In genomic region chr9:65021887-65022579, GRCm38 (mm10) we compare ENCODE assay signal across 8 mouse cellular contexts. TPM values are rescaled to one million over a fixed set of nuclear protein-coding genes. Genes with fewer than 3 reads are reported as not detected.
DNase-seq lines count a peak whose midpoint lies in the region; ATAC-seq and TF ChIP-seq lines count a peak whose summit lies in the region.

No protein-coding gene starts in this region.

- no peak for DNase-seq in heart, postnatal 10 days
- DNase-seq in MEL (ENCODE audit: low read depth, low spot score) = no peak
- no peak for DNase-seq in forebrain, embryonic 14.5 days (ENCODE audit: low spot score)
- no peak for DNase-seq in left cerebral cortex, postnatal 10 days (ENCODE audit: extremely low spot score in 1 of 2, low spot score in 2 of 2)
- DNase-seq in gastrocnemius, postnatal 25 days = no peak
- no peak for DNase-seq in layer of hippocampus, adult 11-12 months (ENCODE audit: low spot score)

- TF ChIP-seq POLR2A in MEL (IDR thresholded peaks at IDR 0.05; ENCODE audit: control insufficient read depth in 1 of 2, insufficient read depth in 1 of 2, low read depth in 1 of 2, low read length in 2 of 2, poor library complexity in 1 of 2) = no peak

- H3K79me2 ChIP-seq in MEL (ENCODE audit: control insufficient read depth, insufficient read depth, low read length, poor library complexity) = peaks cover 33% of the 10 kb centered on the region

- H3K4me2 ChIP-seq in heart, embryonic 16.5 days (ENCODE audit: low read depth, low read length) = peak overlapping the region; percentile 68
- H3K4me2 ChIP-seq in forebrain, embryonic 14.5 days (ENCODE audit: low read length) = peak overlapping the region; percentile 63
- peak overlapping the region; percentile 82 for H3K4me2 ChIP-seq in liver, embryonic 16.5 days (ENCODE audit: low read depth, low read length)

- peak overlapping the region; percentile 78 for H3K4me3 ChIP-seq in heart, embryonic 16.5 days (ENCODE audit: low read length)
- H3K4me3 ChIP-seq in MEL (ENCODE audit: control insufficient read depth in 1 of 2, insufficient read depth in 1 of 2, low read depth in 2 of 2, low read length in 2 of 2) = peak overlapping the region; percentile 73 to 91
- H3K4me3 ChIP-seq in forebrain, embryonic 14.5 days (ENCODE audit: low read depth, low read length) = peak overlapping the region; percentile 100
- peak overlapping the region; percentile 89 for H3K4me3 ChIP-seq in liver, embryonic 16.5 days (ENCODE audit: low read depth, low read length)

- H3K27me3 ChIP-seq in heart, embryonic 16.5 days (ENCODE audit: control insufficient read depth, insufficient read depth, low read length) = no peaks in the 10 kb centered on the region
- no peaks in the 10 kb centered on the region for H3K27me3 ChIP-seq in MEL (ENCODE audit: control insufficient read depth in 1 of 2, insufficient read depth in 2 of 2, low read length in 2 of 2)
- no peaks in the 10 kb centered on the region for H3K27me3 ChIP-seq in forebrain, embryonic 14.5 days (replicated peaks; ENCODE audit: control insufficient read depth, insufficient read depth, low read length)
- H3K27me3 ChIP-seq in liver, embryonic 16.5 days (ENCODE audit: control insufficient read depth, insufficient read depth, low read depth, low read length) = no peaks in the 10 kb centered on the region

- H3K4me1 ChIP-seq in heart, embryonic 16.5 days (ENCODE audit: control insufficient read depth, insufficient read depth, low read length) = peaks cover 21% of the 10 kb centered on the region
- H3K4me1 ChIP-seq in MEL (ENCODE audit: control insufficient read depth in 1 of 2, insufficient read depth in 2 of 2, low read length in 2 of 2) = peaks cover 26 to 29% of the 10 kb centered on the region in 2 experiments
- H3K4me1 ChIP-seq in forebrain, embryonic 14.5 days (ENCODE audit: control insufficient read depth, insufficient read depth, low read length) = peaks cover 30% of the 10 kb centered on the region
- H3K4me1 ChIP-seq in liver, embryonic 16.5 days (ENCODE audit: control insufficient read depth, low read depth, low read length) = peaks cover 42% of the 10 kb centered on the region

- 23% methylated on average over 9 of the region's 9 CpGs for WGBS in heart, embryonic 16.5 days
- WGBS in forebrain, embryonic 14.5 days = 13% methylated on average over 9 of the region's 9 CpGs
- WGBS in liver, embryonic 16.5 days (ENCODE audit: insufficient replicate concordance) = 20% methylated on average over 9 of the region's 9 CpGs

- no peak; a peak in 1 of 4 replicates for TF ChIP-seq EP300 in MEL (IDR thresholded peaks at IDR 0.05; ENCODE audit: low read depth in 1 of 2, low read length in 2 of 2)

- TF ChIP-seq CTCF in MEL (IDR thresholded peaks at IDR 0.05 in 2 of 3, conservative IDR thresholded peaks at IDR 0.05 in 1 of 3; ENCODE audit: control insufficient read depth in 1 of 3, insufficient read depth in 1 of 3, low read depth in 2 of 3, low read length in 3 of 3, poor library complexity in 1 of 3, severe bottlenecking in 1 of 3) = no peak

- H3K36me3 ChIP-seq in heart, embryonic 16.5 days (ENCODE audit: control insufficient read depth, insufficient read depth) = no peaks in the 10 kb centered on the region
- peaks cover 0 to 39% of the 10 kb centered on the region in 2 experiments; a peak in 2 of 4 replicates for H3K36me3 ChIP-seq in MEL (ENCODE audit: control insufficient read depth in 1 of 2, insufficient read depth in 2 of 2, low read length in 2 of 2)
- no peaks in the 10 kb centered on the region for H3K36me3 ChIP-seq in forebrain, embryonic 14.5 days (ENCODE audit: control insufficient read depth, insufficient read depth, low read length)
- no peaks in the 10 kb centered on the region for H3K36me3 ChIP-seq in liver, embryonic 16.5 days (ENCODE audit: control insufficient read depth, insufficient read depth)

- H3K9me3 ChIP-seq in heart, embryonic 16.5 days (replicated peaks; ENCODE audit: control insufficient read depth, low read length) = no peaks in the 10 kb centered on the region
- no peaks in the 10 kb centered on the region for H3K9me3 ChIP-seq in MEL (replicated peaks; ENCODE audit: insufficient read depth, low read length)
- no peaks in the 10 kb centered on the region for H3K9me3 ChIP-seq in forebrain, embryonic 14.5 days (replicated peaks; ENCODE audit: control insufficient read depth, low read length)
- H3K9me3 ChIP-seq in liver, embryonic 16.5 days (replicated peaks; ENCODE audit: control insufficient read depth, low read length) = no peaks in the 10 kb centered on the region

- peak overlapping the region; percentile 76 for H3K9ac ChIP-seq in heart, embryonic 16.5 days (ENCODE audit: low read length)
- peak overlapping the region; percentile 77 for H3K9ac ChIP-seq in MEL (ENCODE audit: control insufficient read depth, low read depth, low read length, poor library complexity, severe bottlenecking)
- H3K9ac ChIP-seq in forebrain, embryonic 14.5 days (ENCODE audit: low read length) = peak overlapping the region; percentile 99
- peak overlapping the region; percentile 71 for H3K9ac ChIP-seq in liver, embryonic 16.5 days (ENCODE audit: low read depth, low read length)

- no peak for TF ChIP-seq RAD21 in MEL (IDR thresholded peaks at IDR 0.05; ENCODE audit: low read depth, low read length)

- H3K27ac ChIP-seq in heart, embryonic 16.5 days (ENCODE audit: low read length) = peak overlapping the region; percentile 81
- peak overlapping the region; percentile 92 for H3K27ac ChIP-seq in MEL (ENCODE audit: control insufficient read depth, low read depth, low read length)
- H3K27ac ChIP-seq in forebrain, embryonic 14.5 days (ENCODE audit: low read depth, low read length) = peak overlapping the region; percentile 88
- peak overlapping the region; percentile 70 for H3K27ac ChIP-seq in liver, embryonic 16.5 days (ENCODE audit: low read length)

- intact Hi-C loops in heart, postnatal 10 days (cut with DNase I) = no loop called here
- intact Hi-C loops in left cerebral cortex, postnatal 10 days (cut with DNase I) = no loop called here

- peak; percentile 7; the same call in 1 of the 2 replicates for ATAC-seq in heart, embryonic 16.5 days (replicated peaks; ENCODE audit: extremely low read depth, insufficient read depth, low FRiP score)
- ATAC-seq in forebrain, embryonic 14.5 days = no peak
- no peak for ATAC-seq in liver, embryonic 16.5 days (ENCODE audit: low read depth)

TF ChIP-seq in MEL, 35 proteins besides CTCF, POLR2A, EP300 and RAD21:
- TF ChIP-seq USF2 (IDR thresholded peaks at IDR 0.05; ENCODE audit: borderline replicate concordance in 1 of 2, insufficient read depth in 1 of 2, low read depth in 1 of 2, low read length in 2 of 2) (no peak), RCOR1 (IDR thresholded peaks at IDR 0.05; ENCODE audit: low read depth, low read length) (no peak), ZKSCAN1 (IDR thresholded peaks at IDR 0.05; ENCODE audit: low read depth, low read length) (no peak), GATA1 (IDR thresholded peaks at IDR 0.05; ENCODE audit: low read depth, low read length) (no peak), ZNF384 (IDR thresholded peaks at IDR 0.05; ENCODE audit: low read depth, low read length) (peak; percentile 64; the same call in 1 of the 2 replicates), MXI1 (IDR thresholded peaks at IDR 0.05; ENCODE audit: low read depth, low read length) (no peak), BHLHE40 (IDR thresholded peaks at IDR 0.05; ENCODE audit: borderline replicate concordance, low read depth, low read length) (no peak), ELF1 (IDR thresholded peaks at IDR 0.05; ENCODE audit: low read depth, low read length) (peak; percentile 22; the same call in 1 of the 2 replicates), NELFE (IDR thresholded peaks at IDR 0.05; ENCODE audit: low read depth, low read length) (no peak), HCFC1 (IDR thresholded peaks at IDR 0.05; ENCODE audit: low read depth, low read length) (no peak), CHD2 (IDR thresholded peaks at IDR 0.05; ENCODE audit: low read length) (no peak)
TF ChIP-seq in MEL: peak in this region for 2.

RNA-seq across cellular contexts. Expression of gene Hacd3, which starts 0.5 kb away (rescaled TPM):
- 50.5 and 52.3 TPM in 2 replicates for polyA plus RNA-seq in heart, embryonic 16.5 days (2015; fragmentation: Nextera tagmentation; extraction: Ambion mirVana)
- total RNA-seq in heart, postnatal 10 days (2021) = 10 to 100 TPM; 19.3 to 22.2 TPM
- total RNA-seq in MEL (2012; rRNA removed) = 47.7 and 57.9 TPM in 2 replicates
- 100 to 1,000 TPM in 1 of 2 experiments, 10 to 100 TPM in 1; 47.3 to 340 TPM for polyA plus RNA-seq in MEL (2012; ENCODE audit: insufficient read depth in 1 of 2, insufficient read length in 2 of 2, low read depth in 1 of 2, low replicate concordance in 2 of 2, missing spikeins in 1 of 2)
- 67.4 and 86.3 TPM in 2 replicates for polyA plus RNA-seq in forebrain, embryonic 14.5 days (2014; fragmentation: Nextera tagmentation; extraction: Ambion mirVana)
- polyA plus RNA-seq in liver, embryonic 16.5 days (2015; fragmentation: Nextera tagmentation; extraction: Ambion mirVana) = 63.3 and 68.4 TPM in 2 replicates
- total RNA-seq in left cerebral cortex, postnatal 10 days (2021) = 100 to 1,000 TPM; 158 to 170 TPM
- total RNA-seq in gastrocnemius, postnatal 25 days (2021) = 10 to 100 TPM in 1 of 2 experiments, 1 to 10 TPM in 1; 8.2 to 11.9 TPM

RNA-seq across cellular contexts. Expression of gene Dpp8, which starts 10.2 kb away (rescaled TPM):
- polyA plus RNA-seq in heart, embryonic 16.5 days (2015; fragmentation: Nextera tagmentation; extraction: Ambion mirVana) = 31.5 and 32.3 TPM in 2 replicates
- total RNA-seq in heart, postnatal 10 days (2021) = 10 to 100 TPM; 66.6 to 72.7 TPM
- 42.5 and 51.8 TPM in 2 replicates for total RNA-seq in MEL (2012; rRNA removed)
- 10 to 100 TPM in 1 of 2 experiments, not detected in 1; 62.1 TPM for polyA plus RNA-seq in MEL (2012; ENCODE audit: insufficient read depth in 1 of 2, insufficient read length in 2 of 2, low read depth in 1 of 2, low replicate concordance in 2 of 2, missing spikeins in 1 of 2)
- 36.3 and 37.3 TPM in 2 replicates for polyA plus RNA-seq in forebrain, embryonic 14.5 days (2014; fragmentation: Nextera tagmentation; extraction: Ambion mirVana)
- 18.8 and 20.1 TPM in 2 replicates for polyA plus RNA-seq in liver, embryonic 16.5 days (2015; fragmentation: Nextera tagmentation; extraction: Ambion mirVana)
- total RNA-seq in left cerebral cortex, postnatal 10 days (2021) = 100 to 1,000 TPM; 128 to 131 TPM
- total RNA-seq in gastrocnemius, postnatal 25 days (2021) = 100 to 1,000 TPM; 101 to 128 TPM
